Mouse (Mus musculus) intestine, embryonic 16.5 days (tissue): ENCODE data around the gene Mapk1ip1. TPM values are rescaled to one million over a fixed set of nuclear protein-coding genes. Genes with fewer than 3 reads are reported as not detected.

Source experiments
- ATAC-seq: fragments of 200-750 bp; cut with Nextera tagmentation; 2 replicates; pipeline ENCODE4 v1.8.0; 2017; ENCODE audit warnings: moderate TSS enrichment, moderate library complexity
- H3K27ac ChIP-seq: fragments of 300-500 bp; sonication (generic); 2 replicates; pipeline ENCODE4 v1.5.1; 2014; ENCODE audit warnings: mild to moderate bottlenecking, low read length
- H3K27me3 ChIP-seq: fragments of 300-500 bp; sonication (generic); replicated peaks from 2 replicates; pipeline ENCODE4 v1.6.1; 2014; ENCODE audit warnings: low read length, control low read depth, mixed read lengths; ENCODE audit not compliant: control insufficient read depth, insufficient read depth
- H3K36me3 ChIP-seq: fragments of 300-500 bp; sonication (generic); 2 replicates; pipeline ENCODE4 v1.6.1; 2014; ENCODE audit warnings: low read length, control low read depth; ENCODE audit not compliant: control insufficient read depth, insufficient read depth
- H3K4me1 ChIP-seq: fragments of 300-500 bp; sonication (generic); 2 replicates; pipeline ENCODE4 v1.6.1; 2014; ENCODE audit warnings: low read length, control low read depth, mixed read lengths; ENCODE audit not compliant: control insufficient read depth, insufficient read depth
- H3K4me2 ChIP-seq: fragments of 300-500 bp; sonication (generic); 2 replicates; pipeline ENCODE4 v1.6.1; 2014; ENCODE audit warnings: low read depth, low read length, control low read depth
- H3K4me3 ChIP-seq: fragments of 300-500 bp; sonication (generic); 2 replicates; pipeline ENCODE4 v1.5.1; 2014; ENCODE audit warnings: mild to moderate bottlenecking, low read length
- H3K9ac ChIP-seq: fragments of 300-500 bp; sonication (generic); 2 replicates; pipeline ENCODE4 v1.6.1; 2014; ENCODE audit warnings: low read depth, low read length
- H3K9me3 ChIP-seq: fragments of 300-500 bp; sonication (generic); 2 replicates; pipeline ENCODE4 v1.6.1; 2016; ENCODE audit warnings: low read length, control low read depth; ENCODE audit not compliant: control insufficient read depth
- WGBS: fragments of 180-500 bp; shearing (Covaris S2); extraction: QIAGEN DNeasy Blood & Tissue Kit; methylation state at CpG from one replicate; pipeline ENCODE4 v1.1.7; 2014; 5-methylcytosine and 5-hydroxymethylcytosine counted together
- polyA plus RNA-seq: library from polyadenylated mRNA; unstranded; fragments of >200 nt; fragmentation: Nextera tagmentation; extraction: Ambion mirVana; gene quantifications from 2 replicates; pipeline ENCODE4 v1.2.1, GENCODE M21; 2015

The Mapk1ip1 gene
- polyA plus RNA-seq, 1 experiment from 2014 or later = 13.8 TPM

- Histone ChIP-seq H3K36me3 (no peaks in the 10 kb centered on the region), H3K4me1 (no peaks in the 10 kb centered on the region), H3K9ac (no peak overlapping the region), H3K27me3 (no peaks in the 10 kb centered on the region), H3K27ac (no peak overlapping the region), H3K4me2 (no peak overlapping the region), H3K4me3 (no peak overlapping the region), H3K9me3 (no peaks in the 10 kb centered on the region)
- WGBS = 59% methylated on average over 11 of the region's 11 CpGs
- ATAC-seq = no peak
Measured at GRCm38 (mm10) chr7:138813213-138813875, 32.7 kb downstream of the Mapk1ip1 start.

- no peaks in the 10 kb centered on the region for H3K4me1 ChIP-seq
- no peaks in the 10 kb centered on the region for H3K27me3 ChIP-seq
- no peak overlapping the region for H3K9ac ChIP-seq
- 88% methylated on average over 3 of the region's 3 CpGs for WGBS
- H3K27ac ChIP-seq = no peak overlapping the region
- H3K36me3 ChIP-seq = no peaks in the 10 kb centered on the region
- no peak for ATAC-seq
- H3K4me3 ChIP-seq = no peak overlapping the region
- H3K4me2 ChIP-seq = no peak overlapping the region
- peaks cover 3% of the 10 kb centered on the region; the same call in 1 of the 2 replicates for H3K9me3 ChIP-seq
Measured at GRCm38 (mm10) chr7:138807146-138807545, 38.9 kb downstream of the Mapk1ip1 start.

- no peak for ATAC-seq
- H3K27me3 ChIP-seq = no peaks in the 10 kb centered on the region
- H3K9me3 ChIP-seq = peaks cover 3% of the 10 kb centered on the region; the same call in 1 of the 2 replicates
- H3K4me1 ChIP-seq = no peaks in the 10 kb centered on the region
- H3K27ac ChIP-seq = no peak overlapping the region
- WGBS = 14% methylated on average over 4 of the region's 4 CpGs
- H3K4me2 ChIP-seq = no peak overlapping the region
- no peak overlapping the region for H3K4me3 ChIP-seq
- no peaks in the 10 kb centered on the region for H3K36me3 ChIP-seq
- no peak overlapping the region for H3K9ac ChIP-seq
Measured at GRCm38 (mm10) chr7:138803386-138803785, 42.7 kb downstream of the Mapk1ip1 start.

- no peaks in the 10 kb centered on the region for H3K4me1 ChIP-seq
- H3K36me3 ChIP-seq = no peaks in the 10 kb centered on the region
- no peak for ATAC-seq
- H3K27me3 ChIP-seq = no peaks in the 10 kb centered on the region
- no peak overlapping the region for H3K9ac ChIP-seq
- no peaks in the 10 kb centered on the region for H3K9me3 ChIP-seq
- H3K27ac ChIP-seq = no peak overlapping the region
- no peak overlapping the region for H3K4me2 ChIP-seq
- H3K4me3 ChIP-seq = no peak overlapping the region
- 73% methylated on average over 5 of the region's 5 CpGs for WGBS
Measured at GRCm38 (mm10) chr7:138788109-138788508, 58.0 kb downstream of the Mapk1ip1 start.

Other genes starting within 250 kb of the Mapk1ip1 start
- 8.9 and 9.7 TPM in 2 replicates for gene Ppp2r2d, start 194 bp downstream of the Mapk1ip1 start, polyA plus RNA-seq
- 192 and 195 TPM in 2 replicates for gene Bnip3, start 63.2 kb upstream of the Mapk1ip1 start, polyA plus RNA-seq
- 0.10 and 0.15 TPM in 2 replicates for gene Jakmip3, start 94.5 kb upstream of the Mapk1ip1 start, polyA plus RNA-seq
- 10.0 and 11.6 TPM in 2 replicates for gene Dpysl4, start 239.7 kb upstream of the Mapk1ip1 start, polyA plus RNA-seq